Mouse (Mus musculus): ENCODE measurements at regions not wholly inside any gene's neighbourhood (a gene's known extent, or its start where the extent isn't known, plus 50 kb on each side); places are given as distances from the start of the nearest gene placed in this dataset.
"Not testable (repeated sequence)": the region's sequence is repeated elsewhere in the genome, so short reads cannot be mapped to it uniquely, and the experiment has no call there.

DNA sequence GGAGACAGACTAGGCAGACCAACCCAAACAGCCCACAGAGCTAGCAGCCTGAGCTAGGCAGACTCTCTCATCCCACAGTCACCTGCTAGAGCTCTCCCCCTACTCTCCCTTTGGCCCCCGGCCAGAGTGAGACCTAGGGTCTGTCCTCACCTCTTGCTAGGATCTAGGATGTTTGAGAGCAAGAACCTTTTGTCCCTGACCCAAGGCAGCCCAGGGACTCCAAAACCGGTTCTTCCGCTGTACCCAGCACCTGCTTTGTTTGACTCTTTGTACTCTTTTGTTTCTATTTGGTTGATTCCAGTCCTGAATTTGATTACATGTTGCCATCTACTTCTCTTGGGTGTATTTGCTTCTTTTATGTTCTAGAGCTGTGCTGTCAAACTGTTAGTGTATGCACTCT is 75.3 kb downstream of the H60c start:
- no peak overlapping the region for H3K27ac ChIP-seq
- H3K27me3 ChIP-seq, result no peaks in the 10 kb centered on the region
- H3K4me2 ChIP-seq, result no peak overlapping the region
- H3K4me1 ChIP-seq (replicated peaks), result no peaks in the 10 kb centered on the region
- ATAC-seq (ENCODE audit: low read depth), result no peak
- no peak overlapping the region for H3K4me3 ChIP-seq (replicated peaks)
- no peak overlapping the region for H3K9ac ChIP-seq
- no peaks in the 10 kb centered on the region for H3K9me3 ChIP-seq (replicated peaks)
- H3K36me3 ChIP-seq, result no peaks in the 10 kb centered on the region
- 42% methylated on average over 3 of the region's 3 CpGs for WGBS (ENCODE audit: insufficient replicate concordance)
- no peak for DNase-seq

DNA sequence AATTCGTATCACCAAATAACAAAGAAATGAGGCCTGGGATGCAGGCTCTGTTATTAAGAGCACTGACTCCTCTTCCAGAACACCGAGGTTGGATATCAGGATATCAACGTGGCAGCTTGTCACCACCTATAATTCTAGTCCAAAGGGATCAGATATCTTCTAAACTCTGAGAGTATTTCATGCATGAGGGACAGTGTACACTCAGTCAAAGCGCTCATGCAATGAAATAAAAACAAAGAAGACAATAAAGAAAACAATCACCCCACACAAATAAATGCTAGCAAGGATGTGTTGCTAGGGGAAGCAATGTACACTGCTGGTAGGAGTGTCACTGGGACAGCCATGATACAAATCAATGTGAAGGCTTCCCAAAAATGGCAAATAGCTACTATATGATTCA is 79.2 kb downstream of the H60c start:
- H3K27ac ChIP-seq, result no peak overlapping the region
- no peak overlapping the region for H3K4me3 ChIP-seq (replicated peaks)
- no peaks in the 10 kb centered on the region for H3K4me1 ChIP-seq (replicated peaks)
- H3K4me2 ChIP-seq, result no peak overlapping the region
- no peak for ATAC-seq (ENCODE audit: low read depth)
- H3K9ac ChIP-seq, result no peak overlapping the region
- no peak for DNase-seq
- H3K9me3 ChIP-seq (replicated peaks), result no peaks in the 10 kb centered on the region
- H3K36me3 ChIP-seq, result no peaks in the 10 kb centered on the region
- WGBS (ENCODE audit: insufficient replicate concordance), result 59% methylated on average over 4 of the region's 4 CpGs
- no peaks in the 10 kb centered on the region for H3K27me3 ChIP-seq

- Histone ChIP-seq H3K9ac (no peak overlapping the region), H3K27ac (no peak overlapping the region), H3K4me2 (no peak overlapping the region), H3K36me3 (no peaks in the 10 kb centered on the region), H3K9me3 (replicated peaks) (no peaks in the 10 kb centered on the region), H3K27me3 (no peaks in the 10 kb centered on the region), H3K4me1 (replicated peaks) (no peaks in the 10 kb centered on the region), H3K4me3 (replicated peaks) (no peak overlapping the region)
- ATAC-seq (ENCODE audit: low read depth), result no peak
- DNase-seq, result no peak
Measured at GRCm38 (mm10) chr10:3180103-3180502, 87.5 kb downstream of the H60c start.

GRCm38 (mm10) chr10:3173601-3174000 is 94.0 kb downstream of the H60c start:
- Histone ChIP-seq H3K4me1 (replicated peaks) (no peaks in the 10 kb centered on the region), H3K9me3 (replicated peaks) (no peaks in the 10 kb centered on the region), H3K36me3 (no peaks in the 10 kb centered on the region), H3K27ac (no peak overlapping the region), H3K9ac (no peak overlapping the region), H3K27me3 (no peaks in the 10 kb centered on the region), H3K4me2 (no peak overlapping the region), H3K4me3 (replicated peaks) (no peak overlapping the region)
- ATAC-seq (ENCODE audit: low read depth), result no peak
- no peak for DNase-seq

GRCm38 (mm10) chr10:3172927-3173326 is 94.6 kb downstream of the H60c start:
- not testable (repeated sequence) for H3K36me3 ChIP-seq; H3K9me3 ChIP-seq (replicated peaks); H3K9ac ChIP-seq; ATAC-seq (ENCODE audit: low read depth); H3K4me1 ChIP-seq (replicated peaks); H3K4me3 ChIP-seq (replicated peaks); H3K27ac ChIP-seq; H3K27me3 ChIP-seq; DNase-seq; H3K4me2 ChIP-seq
- WGBS (ENCODE audit: insufficient replicate concordance), result 52% methylated on average over 4 of the region's 4 CpGs

DNA sequence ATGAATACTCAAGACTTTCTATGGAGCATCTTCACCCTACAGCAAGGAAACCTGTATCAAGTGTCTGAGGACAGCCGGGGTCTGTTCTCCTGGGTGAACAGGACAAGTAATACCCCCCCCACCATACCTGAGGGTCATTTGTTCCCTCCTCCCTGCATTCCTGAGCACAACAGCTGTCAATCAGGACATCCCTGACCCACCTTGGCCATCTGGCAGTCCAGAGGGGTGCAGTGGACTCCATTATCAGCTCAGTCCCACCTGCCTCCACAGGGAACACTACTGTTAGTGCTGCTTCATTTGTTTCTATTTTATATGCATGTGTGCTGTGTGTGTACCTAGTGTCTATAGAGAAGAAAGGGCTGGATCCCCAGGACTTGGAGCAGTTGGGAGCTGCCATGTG is 95.3 kb downstream of the H60c start:
- Histone ChIP-seq H3K27me3 (no peaks in the 10 kb centered on the region), H3K36me3 (no peaks in the 10 kb centered on the region), H3K9me3 (replicated peaks) (no peaks in the 10 kb centered on the region), H3K4me1 (replicated peaks) (no peaks in the 10 kb centered on the region), H3K4me3 (replicated peaks) (no peak overlapping the region), H3K4me2 (no peak overlapping the region), H3K9ac (no peak overlapping the region), H3K27ac (no peak overlapping the region)
- 86% methylated on average over 1 of the region's 1 CpGs for WGBS (ENCODE audit: insufficient replicate concordance)
- DNase-seq (no peak), ATAC-seq (ENCODE audit: low read depth) (no peak)

GRCm38 (mm10) chr10:3171366-3171765 is 96.2 kb downstream of the H60c start:
- WGBS (ENCODE audit: insufficient replicate concordance), result 74% methylated on average over 5 of the region's 5 CpGs
- no peaks in the 10 kb centered on the region for H3K36me3 ChIP-seq
- H3K9me3 ChIP-seq (replicated peaks), result no peaks in the 10 kb centered on the region
- no peak overlapping the region for H3K4me3 ChIP-seq (replicated peaks)
- H3K27me3 ChIP-seq, result no peaks in the 10 kb centered on the region
- no peak for ATAC-seq (ENCODE audit: low read depth)
- H3K9ac ChIP-seq, result no peak overlapping the region
- no peak overlapping the region for H3K27ac ChIP-seq
- H3K4me2 ChIP-seq, result no peak overlapping the region
- H3K4me1 ChIP-seq (replicated peaks), result no peaks in the 10 kb centered on the region
- DNase-seq, result no peak

GRCm38 (mm10) chr10:3155542-3155941 is 112.0 kb downstream of the H60c start:
- Histone ChIP-seq H3K27ac (no peak overlapping the region), H3K27me3 (no peaks in the 10 kb centered on the region), H3K9ac (no peak overlapping the region), H3K36me3 (no peaks in the 10 kb centered on the region), H3K4me1 (replicated peaks) (no peaks in the 10 kb centered on the region), H3K4me3 (replicated peaks) (no peak overlapping the region), H3K9me3 (replicated peaks) (no peaks in the 10 kb centered on the region), H3K4me2 (no peak overlapping the region)
- DNase-seq, result no peak
- ATAC-seq (ENCODE audit: low read depth), result no peak
- WGBS (ENCODE audit: insufficient replicate concordance), result 64% methylated on average over 4 of the region's 4 CpGs

DNA sequence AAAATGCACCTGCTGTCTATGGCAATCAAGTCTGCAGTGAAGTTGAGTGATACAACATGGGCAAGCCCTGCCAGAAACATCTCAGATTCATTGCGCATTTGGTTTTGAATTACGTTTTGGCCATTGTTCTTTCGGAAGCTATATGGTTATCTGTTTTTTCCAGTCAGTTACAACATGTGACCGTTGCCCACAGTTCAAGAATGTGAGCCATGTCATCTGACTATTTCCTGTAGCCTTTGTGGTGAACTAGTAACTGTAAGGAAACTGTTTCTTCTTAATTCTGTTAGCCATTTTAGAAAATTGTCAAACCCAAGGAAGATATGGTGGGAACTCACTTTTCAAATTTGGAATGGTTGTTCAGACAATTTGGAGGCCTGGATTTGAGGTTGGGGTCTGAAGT is 119.4 kb downstream of the H60c start:
- no peak for DNase-seq
- Histone ChIP-seq H3K4me3 (replicated peaks) (no peak overlapping the region), H3K9ac (no peak overlapping the region), H3K27ac (no peak overlapping the region), H3K9me3 (replicated peaks) (0 out of 2 replicates have a peak, but pooled peaks cover 4% of the 10 kb centered on the region), H3K4me1 (replicated peaks) (no peaks in the 10 kb centered on the region), H3K27me3 (no peaks in the 10 kb centered on the region), H3K36me3 (no peaks in the 10 kb centered on the region), H3K4me2 (no peak overlapping the region)
- ATAC-seq (ENCODE audit: low read depth), result no peak
- WGBS (ENCODE audit: insufficient replicate concordance), result 63% methylated on average over 4 of the region's 4 CpGs

GRCm38 (mm10) chr10:3139306-3139705 is 128.3 kb downstream of the H60c start:
- H3K36me3 ChIP-seq, result no peaks in the 10 kb centered on the region
- no peaks in the 10 kb centered on the region for H3K4me1 ChIP-seq (replicated peaks)
- DNase-seq (no peak), ATAC-seq (ENCODE audit: low read depth) (no peak)
- no peak overlapping the region for H3K4me3 ChIP-seq (replicated peaks)
- 67% methylated on average over 4 of the region's 4 CpGs for WGBS (ENCODE audit: insufficient replicate concordance)
- H3K9ac ChIP-seq, result no peak overlapping the region
- H3K27me3 ChIP-seq, result no peaks in the 10 kb centered on the region
- H3K4me2 ChIP-seq, result no peak overlapping the region
- H3K27ac ChIP-seq, result no peak overlapping the region
- 0 out of 2 replicates have a peak, but pooled peaks cover 2% of the 10 kb centered on the region for H3K9me3 ChIP-seq (replicated peaks)

DNA sequence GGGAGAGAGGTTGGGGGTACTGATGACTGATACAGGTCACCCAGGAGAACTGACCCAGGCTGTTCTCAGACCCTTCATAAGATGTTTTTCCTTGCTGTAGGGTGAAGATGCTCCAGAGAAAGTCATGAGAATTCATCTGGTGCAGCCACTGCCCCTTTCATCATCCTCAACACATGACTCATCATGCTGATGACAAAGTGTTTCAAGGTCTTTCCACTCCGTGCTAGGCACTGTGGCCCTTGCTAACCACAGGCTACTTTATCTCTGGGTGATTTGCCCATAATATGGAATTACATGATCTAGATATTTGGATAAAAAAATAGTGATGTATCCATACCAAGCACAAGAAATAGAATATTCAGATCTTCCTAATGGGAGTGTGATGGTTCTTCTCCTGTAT is 140.1 kb downstream of the H60c start:
- H3K4me1 ChIP-seq (replicated peaks), result no peaks in the 10 kb centered on the region
- peaks cover 27% of the 10 kb centered on the region for H3K9me3 ChIP-seq (replicated peaks)
- no peak overlapping the region for H3K4me3 ChIP-seq (replicated peaks)
- DNase-seq (no peak), ATAC-seq (ENCODE audit: low read depth) (no peak)
- WGBS (ENCODE audit: insufficient replicate concordance), result 32% methylated on average over 1 of the region's 1 CpGs
- H3K27me3 ChIP-seq, result no peaks in the 10 kb centered on the region
- H3K9ac ChIP-seq, result no peak overlapping the region
- H3K4me2 ChIP-seq, result no peak overlapping the region
- no peak overlapping the region for H3K27ac ChIP-seq
- no peaks in the 10 kb centered on the region for H3K36me3 ChIP-seq

- no peak overlapping the region for H3K4me3 ChIP-seq (replicated peaks)
- H3K9me3 ChIP-seq (replicated peaks), result peaks cover 70% of the 10 kb centered on the region
- 65% methylated on average over 3 of the region's 3 CpGs for WGBS (ENCODE audit: insufficient replicate concordance)
- H3K27ac ChIP-seq, result no peak overlapping the region
- H3K4me2 ChIP-seq, result no peak overlapping the region
- DNase-seq (no peak), ATAC-seq (ENCODE audit: low read depth) (no peak)
- no peaks in the 10 kb centered on the region for H3K27me3 ChIP-seq
- H3K9ac ChIP-seq, result no peak overlapping the region
- 0 out of 2 replicates have a peak, but pooled peaks cover 2% of the 10 kb centered on the region for H3K36me3 ChIP-seq
- H3K4me1 ChIP-seq (replicated peaks), result no peaks in the 10 kb centered on the region
Measured at GRCm38 (mm10) chr10:3117451-3118070, 150.0 kb downstream of the H60c start.
